Mouse (Mus musculus) liver, embryonic 18 days (tissue): ENCODE results near the gene Fuk. TPM values are rescaled to one million over a fixed set of nuclear protein-coding genes. Genes with fewer than 3 reads are reported as not detected.

ENCODE experiments used
- polyA plus RNA-seq: library from polyadenylated mRNA; depleted of rRNA; stranded (reverse); fragments of >200 nt; gene quantifications from 2 replicates; pipeline ENCODE4 v1.2.3, GENCODE M21; 2012; rRNA removed

Fuk gene
- polyA plus RNA-seq: 2.8 and 3.2 TPM in 2 replicates

GRCm38 (mm10) chr8:110901839-110902578 lies at the start of gene Fuk:
Gene Fuk, minus strand, starts transcription at chr8:110902488.

DNA sequence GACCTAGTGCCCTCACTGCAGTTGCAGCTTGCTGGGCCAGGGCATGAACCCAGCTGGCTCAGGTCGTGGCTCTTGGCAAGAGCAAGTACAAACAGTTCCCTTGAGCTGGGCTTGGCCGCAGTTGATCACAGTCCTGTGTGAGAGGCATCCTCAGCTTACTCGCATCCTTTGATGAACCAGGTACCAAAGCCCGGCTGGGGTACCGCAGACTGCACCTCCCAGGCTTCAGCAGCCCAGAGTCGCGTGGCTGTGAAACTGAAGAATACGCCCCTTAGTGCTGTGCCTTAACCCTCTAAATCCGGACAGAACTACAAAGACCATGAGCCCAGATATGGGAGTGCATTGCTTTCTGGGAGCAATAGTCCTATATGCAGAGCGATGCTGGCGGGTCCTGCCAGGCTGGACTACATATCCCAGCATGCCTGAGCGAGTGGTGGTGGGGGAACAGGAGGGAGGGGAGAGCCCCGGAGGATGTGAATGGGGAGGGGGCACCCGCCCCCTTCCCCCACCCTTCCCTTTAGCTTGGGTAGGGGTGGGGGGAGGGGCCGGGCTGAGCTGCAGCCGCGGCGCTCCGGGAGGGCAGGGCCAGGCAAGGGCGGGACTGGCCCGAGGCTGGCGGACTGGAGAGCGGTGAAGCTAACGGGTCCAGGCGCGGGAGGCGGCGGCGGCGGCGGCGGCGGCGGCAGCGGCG lies 17.2 kb upstream of the Fuk start, which contains the start of gene St3gal2:
Gene St3gal2 (plus strand): TSS at position 582 of the 691 bp plus-strand sequence.

DNA sequence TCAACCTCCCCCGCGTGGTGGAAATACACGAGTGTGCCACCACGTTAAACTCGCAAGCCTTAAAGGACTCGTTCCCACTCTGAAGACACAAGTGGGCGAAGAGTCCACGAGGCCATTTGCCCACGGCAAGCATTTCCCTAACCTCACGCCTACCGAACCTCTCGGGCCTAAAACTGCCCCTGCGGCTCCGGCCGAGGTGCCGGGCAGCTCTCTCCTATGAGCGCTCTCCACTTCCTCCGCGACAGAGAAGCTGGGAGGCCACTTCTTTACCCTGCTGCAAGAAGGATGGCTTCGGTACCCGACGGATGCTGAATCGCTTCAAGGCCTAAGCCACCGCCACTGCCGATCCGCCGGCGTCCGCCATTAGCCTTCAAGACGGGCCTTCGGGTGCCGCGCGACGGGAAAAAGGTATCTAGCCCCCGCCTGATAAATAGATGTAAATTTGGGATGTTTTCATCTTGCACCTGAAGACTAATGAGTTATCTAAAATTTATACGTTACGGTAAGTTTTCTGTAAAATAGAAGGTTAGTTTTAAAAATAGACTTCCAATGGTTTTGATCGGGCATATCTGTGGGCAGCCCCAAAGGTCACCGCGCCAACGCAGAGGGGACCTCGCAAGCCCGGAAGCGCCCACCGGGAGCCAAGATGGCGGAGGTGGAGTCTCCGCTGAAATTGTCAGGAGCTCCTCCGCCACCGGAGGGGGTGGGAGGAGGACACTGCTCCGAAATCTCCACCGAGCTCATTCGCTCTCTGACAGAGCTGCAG lies 55.7 kb downstream of the Fuk start, which contains the start of the genes Cog4 and Sf3b3:
Gene Cog4 (plus strand): TSS at position 196 of the 766 bp plus-strand sequence.
Gene Sf3b3 (minus strand): TSS at position 383 of the 766 bp plus-strand sequence.

Other genes with a start within 250 kb of the Fuk start
- gene Mtss1l, start 181.0 kb downstream of the Fuk start, polyA plus RNA-seq: 2.1 and 3.2 TPM in 2 replicates
- gene Il34, start 96.6 kb downstream of the Fuk start, polyA plus RNA-seq: 0.19 and 0.32 TPM in 2 replicates
- 16.6 and 17.2 TPM in 2 replicates for gene Cog4, start 55.9 kb downstream of the Fuk start, polyA plus RNA-seq
- 24.7 and 26.9 TPM in 2 replicates for gene Sf3b3, start 55.7 kb downstream of the Fuk start, polyA plus RNA-seq
- gene St3gal2, start 17.4 kb upstream of the Fuk start, polyA plus RNA-seq: 7.1 and 7.9 TPM in 2 replicates
- 20.3 and 21.2 TPM in 2 replicates for gene Ddx19a, start 95.3 kb upstream of the Fuk start, polyA plus RNA-seq
- 3.6 and 4.3 TPM in 2 replicates for gene Ddx19b, start 129.3 kb upstream of the Fuk start, polyA plus RNA-seq
- gene Aars, start 130.7 kb upstream of the Fuk start, polyA plus RNA-seq: 23.9 and 25.1 TPM in 2 replicates
- gene Exosc6, start 153.9 kb upstream of the Fuk start, polyA plus RNA-seq: 1.9 and 2.4 TPM in 2 replicates
- gene Clec18a, start 189.9 kb upstream of the Fuk start, polyA plus RNA-seq: not detected in 2 replicates
- gene Pdpr, start 192.1 kb upstream of the Fuk start, polyA plus RNA-seq: 2.0 and 2.2 TPM in 2 replicates